Mouse (Mus musculus) CH12.LX (cell line): ENCODE data around the gene Rsbn1. TPM values are rescaled to one million over a fixed set of nuclear protein-coding genes. Genes with fewer than 3 reads are reported as not detected.
A peak's percentile ranks its signal among the peaks of the same experiment; 100 is the strongest.

Experiments
- DNase-seq: peaks from one replicate; pipeline ENCODE4 v3.0.0-alpha.2; 2013; ENCODE audit errors: extremely low read depth
- H3K27ac ChIP-seq: 2 replicates; pipeline ENCODE4 v1.5.1; 2012; ENCODE audit warnings: low read depth, mild to moderate bottlenecking, control low read depth, moderate library complexity; ENCODE audit not compliant: insufficient read depth
- H3K27me3 ChIP-seq: replicated peaks from 2 replicates; pipeline ENCODE3; 2012; ENCODE audit warnings: inconsistent platforms
- H3K36me3 ChIP-seq, 2 experiments: replicated peaks in 1 of 2; 2 replicates each; pipeline versions ENCODE3 to v1.6.1; 2012; ENCODE audit warnings: inconsistent platforms in 1 of 2, low read length in 1 of 2, mild to moderate bottlenecking in 1 of 2, mixed read lengths in 1 of 2, moderate library complexity in 1 of 2; ENCODE audit not compliant: control insufficient read depth in 1 of 2, insufficient read depth in 1 of 2
- H3K4me1 ChIP-seq, 2 experiments: 2 replicates each; pipeline ENCODE4 v1.6.1; 2012; ENCODE audit warnings: inconsistent platforms in 1 of 2, moderate library complexity in 1 of 2; ENCODE audit not compliant: insufficient read depth in 2 of 2, control insufficient read depth in 1 of 2
- H3K4me2 ChIP-seq: 2 replicates; pipeline ENCODE4 v1.6.1; 2012; ENCODE audit warnings: low read depth, mild to moderate bottlenecking, control low read depth; ENCODE audit not compliant: poor library complexity, insufficient read depth, severe bottlenecking
- H3K4me3 ChIP-seq, 3 experiments: fragments of 150-350 bp in 1 of 3; sonication (generic) in 1 of 3; replicated peaks in 1 of 3; 2 replicates each; pipeline versions ENCODE3 to v1.5.1; 2011 to 2012; ENCODE audit warnings: low read depth in 2 of 3, low read length in 2 of 3, mild to moderate bottlenecking in 2 of 3, moderate library complexity in 2 of 3, control low read depth in 1 of 3, improper control_type of control experiment in 1 of 3, inconsistent platforms in 1 of 3, mixed read lengths in 1 of 3; ENCODE audit not compliant: poor library complexity in 1 of 3
- H3K79me2 ChIP-seq: replicated peaks from 2 replicates; pipeline ENCODE4 v1.6.1; 2012; ENCODE audit warnings: mild to moderate bottlenecking, moderate library complexity; ENCODE audit not compliant: control insufficient read depth, poor library complexity, insufficient read depth, severe bottlenecking; ENCODE audit errors: extremely low read depth
- H3K9ac ChIP-seq: 2 replicates; pipeline ENCODE4 v1.6.1; 2012; ENCODE audit warnings: low read depth, mild to moderate bottlenecking, control low read depth, moderate library complexity; ENCODE audit not compliant: insufficient read depth
- H3K9me3 ChIP-seq: replicated peaks from 2 replicates; pipeline ENCODE3; 2012; ENCODE audit warnings: low read length, inconsistent platforms, mixed read lengths
- CHD2 ChIP-seq: IDR thresholded peaks from 2 replicates; pipeline ENCODE4 v1.6.1; 2011; ENCODE audit warnings: low read length, improper control_type of control experiment
- MAZ ChIP-seq: IDR thresholded peaks from 2 replicates; pipeline ENCODE4 v1.6.1; 2012; ENCODE audit warnings: low read depth, mild to moderate bottlenecking, inconsistent platforms, low read length, improper control_type of control experiment, moderate library complexity
- MEF2A ChIP-seq: IDR thresholded peaks from 2 replicates; pipeline ENCODE4 v1.6.1; 2014; ENCODE audit warnings: low read depth, mild to moderate bottlenecking, inconsistent platforms, low read length, improper control_type of control experiment, borderline replicate concordance
- MXI1 ChIP-seq: IDR thresholded peaks from 2 replicates; pipeline ENCODE4 v1.6.1; 2011; ENCODE audit warnings: mild to moderate bottlenecking, low read depth, low read length, improper control_type of control experiment
- PAX5 ChIP-seq: IDR thresholded peaks from 2 replicates; pipeline ENCODE4 v1.6.1; 2012; ENCODE audit warnings: low read length, inconsistent platforms, mixed read lengths
- USF2 ChIP-seq: conservative IDR thresholded peaks from 2 replicates; pipeline ENCODE4 v1.6.1; 2011; ENCODE audit warnings: low read depth, low read length, improper control_type of control experiment
- ZC3H11A ChIP-seq: IDR thresholded peaks from 2 replicates; pipeline ENCODE4 v1.6.1; 2012; ENCODE audit warnings: low read depth, mild to moderate bottlenecking, inconsistent platforms, low read length, improper control_type of control experiment
- ZKSCAN1 ChIP-seq: IDR thresholded peaks from 2 replicates; pipeline ENCODE4 v1.6.1; 2012; ENCODE audit warnings: low read depth, inconsistent platforms, low read length, improper control_type of control experiment, borderline replicate concordance
- dilution Hi-C: fragments of 300-500 bp; cut with MboI; formaldehyde crosslinking; loops from 2 replicates; pipeline ENCODE4 v1.14.3; 2020; ENCODE audit warnings: low sequenced_read_pairs; ENCODE audit not compliant: extremely low pct_unique_long_range_greater_than_20kb, extremely low pct_ligation_motif_present
- in situ Hi-C: fragments of 300-500 bp; cut with MboI; formaldehyde crosslinking; loops from 3 replicates; pipeline ENCODE4 v1.14.3; 2019; ENCODE audit warnings: low sequenced_read_pairs, low pct_ligation_motif_present, low pct_unique_long_range_greater_than_20kb, mixed read lengths
- polyA plus RNA-seq: library from polyadenylated mRNA; unstranded; fragments of >175 nt; gene quantifications from 2 replicates; pipeline ENCODE4 v1.2.1, GENCODE M21; 2012; ENCODE audit warnings: low read depth; ENCODE audit not compliant: insufficient read length
- total RNA-seq, 2 experiments: library from RNA; depleted of rRNA; stranded (reverse); fragments of 300-350 nt in 1 of 2; fragments of >200 nt in 1 of 2; gene quantifications; 2 replicates each; pipeline ENCODE4 v1.2.3; 2012 to 2014

Gene Rsbn1
- total and polyA plus RNA-seq, 3 experiments = 13.0 to 19.6 (median 13.8) TPM

DNA sequence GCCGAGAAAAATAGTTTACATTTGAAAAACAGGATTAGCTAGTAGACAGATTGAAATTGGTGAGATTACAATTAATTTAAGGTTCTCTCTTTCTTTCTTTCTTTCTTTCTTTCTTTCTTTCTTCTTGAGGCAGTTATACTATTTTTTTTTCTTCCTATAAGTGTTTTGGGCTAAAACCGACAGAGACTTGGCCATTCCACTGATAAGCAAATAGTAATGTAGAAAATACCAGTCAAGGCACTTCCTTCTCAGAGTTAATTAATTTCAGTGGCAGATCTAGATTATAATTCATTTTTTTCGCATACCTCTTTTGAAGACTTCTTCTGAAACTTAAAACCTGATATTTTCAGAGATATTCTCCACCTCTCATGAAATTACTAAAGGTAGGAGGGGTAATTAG lies 11.4 kb downstream of the Rsbn1 start:
- Histone ChIP-seq H3K27me3 (no peaks in the 10 kb centered on the region), H3K36me3 (peaks cover 8 to 19% of the 10 kb centered on the region in 2 experiments), H3K4me1 (peaks cover 0 to 54% of the 10 kb centered on the region in 2 experiments; a peak in 2 of 4 replicates), H3K79me2 (peaks cover 54% of the 10 kb centered on the region), H3K9me3 (no peaks in the 10 kb centered on the region), H3K9ac (no peak overlapping the region), H3K27ac (no peak overlapping the region), H3K4me3 (no peak overlapping the region), H3K4me2 (no peak overlapping the region)
- in situ Hi-C loops (no loop called here), dilution Hi-C loops (no loop called here)
- DNase-seq = no peak
- 0 out of 2 replicates have a peak, but pooled peaks have one; percentile 15 for TF ChIP-seq CHD2
- TF ChIP-seq ZKSCAN1 = no peak

DNA sequence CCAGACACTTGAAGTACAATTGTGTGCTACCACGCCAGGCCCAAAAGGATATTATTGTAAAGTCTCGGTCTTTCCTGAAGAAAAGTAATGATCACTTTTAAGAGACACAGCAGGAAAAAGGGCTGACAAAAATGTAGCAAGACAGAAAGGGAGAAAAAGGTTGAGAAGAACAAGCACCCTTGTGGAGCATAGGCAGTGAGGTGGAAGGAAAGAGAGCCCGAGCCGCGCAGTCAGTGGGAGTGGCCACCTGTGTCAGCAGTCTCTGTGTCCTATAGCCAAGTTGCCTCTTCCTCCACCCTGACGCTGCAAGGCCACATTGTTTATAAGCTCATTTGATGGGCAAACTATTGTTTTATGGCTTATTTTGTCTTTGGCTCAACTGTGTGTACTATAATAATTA lies 13.6 kb downstream of the Rsbn1 start:
- Histone ChIP-seq H3K9me3 (no peaks in the 10 kb centered on the region), H3K36me3 (peaks cover 19 to 29% of the 10 kb centered on the region in 2 experiments), H3K27ac (no peak overlapping the region), H3K4me3 (peak overlapping the region in 2 of 3 experiments; percentile 22 to 27), H3K79me2 (peaks cover 49% of the 10 kb centered on the region), H3K9ac (peak overlapping the region; percentile 60; the same call in 1 of the 2 replicates), H3K4me1 (peaks cover 0 to 33% of the 10 kb centered on the region in 2 experiments; a peak in 2 of 4 replicates), H3K4me2 (peak overlapping the region; percentile 68), H3K27me3 (no peaks in the 10 kb centered on the region)
- DNase-seq = peak; percentile 52
- in situ Hi-C loops = no loop called here
- TF ChIP-seq CHD2 (0 out of 2 replicates have a peak, but pooled peaks have one; percentile 19), PAX5 (no peak), MXI1 (peak; percentile 54; the same call in 1 of the 2 replicates)
- dilution Hi-C loops = no loop called here

DNA sequence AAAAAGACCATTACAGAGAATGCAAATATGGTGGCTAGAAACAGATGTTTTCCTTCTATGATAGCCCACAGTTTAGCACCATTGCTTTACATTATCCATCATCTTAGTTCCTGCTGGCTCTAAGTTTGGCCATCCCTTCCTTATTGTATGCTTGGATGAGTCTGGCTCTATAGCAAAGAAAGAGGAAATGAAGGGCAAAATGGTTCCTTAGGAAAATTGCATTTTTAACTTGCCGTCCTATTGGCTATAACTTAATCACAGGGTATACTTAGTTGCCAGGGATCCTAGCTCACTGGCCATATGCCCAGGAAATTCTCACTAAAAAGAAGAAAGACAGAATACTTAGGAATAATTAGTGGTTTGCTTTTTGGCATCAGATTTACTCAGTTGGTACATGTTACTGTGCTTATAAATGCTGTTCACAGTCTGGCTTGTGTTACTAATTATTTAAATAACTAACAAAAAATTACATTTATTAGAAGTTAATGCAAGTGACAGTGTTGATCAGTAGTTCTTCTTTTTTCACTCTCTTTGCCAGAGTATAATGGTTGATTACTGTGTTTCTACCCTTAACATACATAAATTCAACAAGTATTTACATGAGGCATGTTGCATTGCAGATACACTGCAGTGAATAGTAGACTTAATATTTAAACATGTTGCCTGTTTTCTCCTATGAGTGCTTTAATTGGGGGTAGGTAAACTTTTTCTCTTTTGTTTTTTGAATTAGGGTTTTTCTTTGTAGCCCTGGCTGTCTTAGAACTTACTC lies 31.1 kb downstream of the Rsbn1 start:
- H3K9me3 ChIP-seq = no peaks in the 10 kb centered on the region
- H3K4me1 ChIP-seq = peaks cover 3 to 40% of the 10 kb centered on the region in 2 experiments; a peak in 3 of 4 replicates
- in situ Hi-C loops (no loop called here), dilution Hi-C loops (no loop called here)
- peaks cover 3 to 32% of the 10 kb centered on the region in 2 experiments for H3K36me3 ChIP-seq
- H3K9ac ChIP-seq = no peak overlapping the region
- no peak for TF ChIP-seq USF2
- TF ChIP-seq MXI1 = no peak
- TF ChIP-seq ZC3H11A = no peak
- no peak for TF ChIP-seq MEF2A
- no peak for TF ChIP-seq MAZ
- TF ChIP-seq ZKSCAN1 = no peak
- peak; percentile 12 for DNase-seq
- H3K4me3 ChIP-seq = no peak overlapping the region
- no peaks in the 10 kb centered on the region for H3K27me3 ChIP-seq
- no peak overlapping the region for H3K27ac ChIP-seq
- no peak overlapping the region; the same call in 1 of the 2 replicates for H3K4me2 ChIP-seq
- H3K79me2 ChIP-seq = peaks cover 32% of the 10 kb centered on the region
